Mouse (Mus musculus): ENCODE results near the gene Gm20388.

DNA sequence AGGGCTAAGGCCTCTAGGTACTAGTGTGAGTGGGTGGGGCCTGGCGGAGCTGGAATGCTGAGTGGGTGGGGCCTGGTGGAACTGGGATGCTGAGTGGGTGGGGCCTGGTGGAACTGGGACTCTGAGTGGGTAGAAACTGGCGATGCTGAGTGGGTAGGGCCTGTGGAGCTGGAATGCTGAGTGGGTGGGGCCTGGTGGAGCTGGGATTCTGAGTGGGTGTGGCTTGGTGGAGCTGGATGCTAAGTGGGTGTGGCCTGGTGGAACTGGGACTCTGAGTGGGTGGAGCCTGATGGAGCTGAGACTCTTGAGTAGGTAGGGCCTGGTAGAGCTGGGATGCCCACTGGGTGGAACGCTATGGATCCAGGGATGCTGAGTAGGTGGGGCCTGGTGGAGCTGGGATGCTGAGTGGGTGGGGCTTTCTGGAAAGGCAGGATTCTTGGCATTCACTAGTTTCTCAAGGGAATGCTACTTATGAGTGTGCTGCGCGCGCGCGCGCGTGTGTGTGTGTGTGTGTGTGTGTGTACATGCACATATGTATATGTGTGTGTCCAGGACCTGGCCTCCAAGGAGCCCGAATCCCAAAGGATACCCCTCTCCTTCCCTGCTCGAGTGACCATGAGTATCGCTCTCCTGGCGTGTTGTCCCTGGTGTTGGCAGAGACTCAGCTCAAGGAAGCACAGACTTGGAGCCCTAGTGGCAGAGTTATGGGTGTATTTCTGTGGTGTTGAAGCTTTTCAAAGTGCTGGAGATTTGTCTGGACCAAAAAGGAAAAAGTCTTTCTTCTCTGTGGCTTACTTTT lies 608.3 kb downstream of the Gm20388 start:
- TF ChIP-seq CTCF (IDR thresholded peaks at IDR 0.05; ENCODE audit: borderline replicate concordance, extremely low read depth, insufficient read depth, insufficient read length) (no peak), POLR2A (IDR thresholded peaks at IDR 0.05; ENCODE audit: borderline replicate concordance, extremely low read depth, insufficient read depth, insufficient read length, poor library complexity, severe bottlenecking) (no peak)

All from brain, embryonic 14.5 days (tissue).